In the genomic region with DNA sequence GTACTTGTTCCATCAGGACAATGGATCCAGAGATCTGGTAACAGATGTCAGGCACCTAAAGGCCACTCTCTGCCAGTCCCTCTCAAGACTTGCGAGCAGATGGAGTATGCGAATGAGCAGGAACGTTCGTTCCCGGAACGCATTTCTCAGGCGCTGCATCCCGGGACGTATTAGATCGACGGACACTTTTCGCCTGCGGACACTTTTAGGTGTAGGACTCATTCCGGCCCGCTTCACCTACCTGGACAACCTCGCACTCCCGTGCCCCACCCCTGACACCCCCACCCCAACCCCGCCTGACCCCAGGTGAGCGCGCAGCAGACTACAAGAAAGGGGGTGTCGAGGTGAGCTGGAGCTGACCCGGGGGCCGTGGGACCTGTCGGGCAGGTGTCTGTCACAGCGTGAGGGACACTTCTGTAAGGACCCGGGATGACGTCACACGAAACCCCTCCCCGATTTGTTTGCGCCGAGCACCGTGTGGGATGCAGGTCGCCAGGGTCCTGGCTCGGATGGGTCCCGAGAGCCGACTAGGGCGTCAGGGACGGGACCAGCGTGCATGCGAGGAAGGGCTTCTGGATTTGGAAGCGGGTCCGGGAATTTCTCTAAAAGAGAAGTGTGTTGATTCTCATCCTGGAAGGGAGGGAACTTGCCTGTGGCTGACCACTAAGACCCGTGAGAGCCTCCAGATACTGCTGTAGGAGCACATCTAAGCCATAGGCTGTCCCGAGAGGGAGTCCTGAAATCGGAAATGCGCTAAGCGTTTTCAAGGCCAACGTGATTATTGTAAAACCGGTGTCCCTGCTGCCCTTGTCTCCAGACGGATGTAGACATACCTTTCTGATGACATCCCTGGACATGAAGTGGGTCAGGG, we compare ENCODE assay signal across 8 mouse cellular contexts. TPM values are rescaled to one million over a fixed set of nuclear protein-coding genes. Genes with fewer than 3 reads are reported as not detected.
DNase-seq lines count a peak whose midpoint lies in the region; ATAC-seq and TF ChIP-seq lines count a peak whose summit lies in the region.

Acsf3 (plus strand) TSS at position 202 of the 871 bp plus-strand sequence.

- H3K4me2 ChIP-seq in forebrain, embryonic 16.5 days (ENCODE audit: low read length): peak within 1 kb of the TSS; percentile 95
- H3K4me2 ChIP-seq in lung, embryonic 14.5 days: peak within 1 kb of the TSS; percentile 65

- H3K4me3 ChIP-seq in forebrain, embryonic 16.5 days (replicated peaks; ENCODE audit: low read length): peak within 1 kb of the TSS; percentile 92
- H3K4me3 ChIP-seq in lung, embryonic 14.5 days (ENCODE audit: low read depth, low read length): peak within 1 kb of the TSS; percentile 69

- peak; percentile 66 for DNase-seq in MEL-GATA-1-ER (ENCODE audit: extremely low read depth, low read depth)
- DNase-seq in cerebellum, adult 18-20 months: peak; percentile 55 to 83
- DNase-seq in heart, postnatal 25 days (ENCODE audit: low spot score): peak; percentile 15
- peak; percentile 52 for DNase-seq in layer of hippocampus, adult 11-12 months (ENCODE audit: low spot score)
- DNase-seq in lung, embryonic 14.5 days: peak; percentile 78
- DNase-seq in ovary, postnatal 14 days (ENCODE audit: low spot score): peak; percentile 65
- peak; percentile 62 for DNase-seq in thymus, postnatal 14 days

- H3K9me3 ChIP-seq in forebrain, embryonic 16.5 days (ENCODE audit: control insufficient read depth, low read length): no peaks in the 10 kb centered on the region
- H3K9me3 ChIP-seq in lung, embryonic 14.5 days (ENCODE audit: low read depth, low read length): no peaks in the 10 kb centered on the region

- H3K27ac ChIP-seq in forebrain, embryonic 16.5 days (ENCODE audit: low read length): peak within 1 kb of the TSS; percentile 49
- no peak within 1 kb of the TSS for H3K27ac ChIP-seq in lung, embryonic 14.5 days (ENCODE audit: low read depth)

- H3K27me3 ChIP-seq in forebrain, embryonic 16.5 days (replicated peaks; ENCODE audit: control insufficient read depth, insufficient read depth, low read length): no peaks in the 10 kb centered on the region
- H3K27me3 ChIP-seq in lung, embryonic 14.5 days (ENCODE audit: insufficient read depth, low read length): no peaks in the 10 kb centered on the region

- intact Hi-C loops in heart, postnatal 25 days (cut with DNase I): loop anchor here (2.0 kb wide), 1 partner anchor 97 kb away; no protein-coding TSS in a partner anchor

- H3K36me3 ChIP-seq in forebrain, embryonic 16.5 days (ENCODE audit: control insufficient read depth, insufficient read depth): peaks cover 1% of the 10 kb centered on the region; the same call in 1 of the 2 replicates
- H3K36me3 ChIP-seq in lung, embryonic 14.5 days (ENCODE audit: insufficient read depth): 0 out of 2 replicates have a peak, but pooled peaks cover 5% of the 10 kb centered on the region

- peak within 1 kb of the TSS; percentile 97 for H3K9ac ChIP-seq in forebrain, embryonic 16.5 days (replicated peaks; ENCODE audit: low read depth, low read length)
- peak within 1 kb of the TSS; percentile 77 for H3K9ac ChIP-seq in lung, embryonic 14.5 days

- no peak for TF ChIP-seq CTCF in lung, embryonic 14.5 days (IDR thresholded peaks at IDR 0.05; ENCODE audit: low read depth)

- ATAC-seq in forebrain, embryonic 16.5 days: peak; percentile 76
- ATAC-seq in lung, embryonic 14.5 days (ENCODE audit: insufficient read depth): peak; percentile 69

- H3K4me1 ChIP-seq in forebrain, embryonic 16.5 days (replicated peaks; ENCODE audit: control insufficient read depth, insufficient read depth, low read length): peaks cover 11% of the 10 kb centered on the region
- no peaks in the 10 kb centered on the region for H3K4me1 ChIP-seq in lung, embryonic 14.5 days (ENCODE audit: insufficient read depth)

- WGBS in forebrain, embryonic 16.5 days: under 1% methylated on average over 50 of the region's 50 CpGs
- 1% methylated on average over 50 of the region's 50 CpGs for WGBS in lung, embryonic 14.5 days

RNA-seq across cellular contexts. Expression of gene Acsf3, which starts in this region (rescaled TPM):
- 13.6 and 15.9 TPM in 2 replicates for polyA plus RNA-seq in forebrain, embryonic 16.5 days (2015; fragmentation: Nextera tagmentation; extraction: Ambion mirVana)
- total RNA-seq in heart, postnatal 25 days (2021): 10 to 100 TPM; 29.4 to 31.7 TPM
- polyA plus RNA-seq in lung, embryonic 14.5 days (2014; fragmentation: Nextera tagmentation; extraction: Ambion mirVana): 14.8 and 17.7 TPM in 2 replicates

Comparison
In these comparisons a context has a peak if more than half of its experiments do, and no peak if none do; other contexts are left out.
1. DNase-seq: peak in every context shown above with its lines; median percentile 78 in lung, embryonic 14.5 days; 69 in cerebellum, adult 18-20 months; 66 in MEL-GATA-1-ER; 65 in ovary, postnatal 14 days; 62 in thymus, postnatal 14 days; 52 in layer of hippocampus, adult 11-12 months; 15 in heart, postnatal 25 days.